Mouse (Mus musculus): ENCODE measurements around the gene Zfyve9. TPM values are rescaled to one million over a fixed set of nuclear protein-coding genes. Genes with fewer than 3 reads are reported as not detected.

Gene Zfyve9
- total RNA-seq, 2 experiments from 2014 or later = 26.1 to 28.5 TPM

DNA sequence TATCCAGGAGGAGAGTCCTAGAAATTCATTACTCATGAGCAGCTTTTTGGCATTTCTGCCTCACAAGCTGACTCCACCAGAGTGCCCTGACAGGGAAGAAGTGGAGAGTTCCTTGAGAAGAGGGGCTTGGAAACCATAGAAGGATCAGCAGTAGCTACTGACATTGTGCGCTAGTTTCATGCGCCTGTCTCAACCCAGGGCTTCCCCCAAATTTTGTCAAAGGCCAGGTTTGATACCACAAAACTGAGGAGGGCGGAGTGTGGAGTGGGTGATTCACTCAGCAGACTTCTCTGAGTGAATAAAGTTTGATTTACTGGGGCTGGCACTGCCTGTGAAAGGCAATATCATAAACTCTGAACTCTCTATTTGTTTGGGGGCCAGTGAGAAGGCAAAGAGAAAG, 171.9 kb downstream of the Zfyve9 start:
- no peak for DNase-seq

DNA sequence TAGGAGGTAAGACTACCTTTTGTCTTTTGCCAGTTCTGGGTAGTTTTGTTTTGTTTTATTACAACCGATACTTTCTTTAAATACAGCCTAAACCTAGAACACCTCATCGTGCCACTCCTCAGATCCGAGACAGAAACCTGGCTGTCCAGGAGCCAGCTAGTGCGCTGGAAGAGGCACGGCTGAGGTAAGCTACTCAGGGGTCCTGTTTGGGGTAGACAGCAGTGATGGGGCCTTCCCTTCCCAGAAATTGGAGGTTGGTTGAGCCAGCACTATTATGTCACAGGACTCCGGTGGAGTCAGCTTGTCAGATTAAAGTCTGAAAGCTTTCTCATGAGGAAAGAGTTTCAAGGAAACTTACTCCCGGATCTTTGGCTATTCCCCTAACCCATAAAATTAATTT, 178.7 kb downstream of the Zfyve9 start:
- DNase-seq = no peak

DNA sequence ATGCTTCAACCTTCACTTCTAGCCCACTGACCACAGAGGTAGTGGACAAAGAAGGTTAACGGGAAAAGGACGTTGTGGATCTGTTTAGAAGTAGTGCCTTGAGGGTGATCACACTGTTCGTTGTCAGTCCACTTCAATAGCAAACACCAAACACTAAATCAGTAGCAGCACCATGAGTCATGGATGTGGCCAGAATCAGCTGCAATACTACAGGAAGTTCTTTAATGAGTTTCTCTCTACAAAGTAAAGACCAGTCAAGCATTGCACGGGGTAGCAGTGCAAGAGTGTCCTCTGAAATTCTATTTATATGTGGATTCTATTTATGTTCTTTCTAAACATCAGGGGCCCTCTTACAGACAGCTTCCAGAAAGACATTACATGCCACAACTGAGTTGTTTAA, 182.3 kb downstream of the Zfyve9 start:
- DNase-seq = no peak

DNA sequence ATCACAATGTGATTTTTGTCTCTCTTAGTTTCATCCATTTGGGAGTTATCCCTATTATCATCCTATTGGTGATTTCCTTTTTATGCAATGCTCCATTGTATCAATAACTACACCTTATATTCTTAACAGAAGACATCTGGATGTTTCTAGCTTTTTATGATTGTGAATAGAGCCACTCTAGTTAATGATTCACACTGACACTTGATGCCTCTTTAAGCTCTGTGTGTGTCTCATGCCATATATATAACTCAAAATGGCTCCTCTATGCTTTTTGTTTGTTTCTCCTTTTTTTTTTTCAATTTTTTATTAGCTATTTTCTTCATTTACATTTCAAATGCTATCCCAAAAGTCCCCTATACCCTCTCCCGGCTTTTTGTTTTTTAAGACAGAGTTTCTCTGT, 184.8 kb downstream of the Zfyve9 start:
- DNase-seq = no peak

DNA sequence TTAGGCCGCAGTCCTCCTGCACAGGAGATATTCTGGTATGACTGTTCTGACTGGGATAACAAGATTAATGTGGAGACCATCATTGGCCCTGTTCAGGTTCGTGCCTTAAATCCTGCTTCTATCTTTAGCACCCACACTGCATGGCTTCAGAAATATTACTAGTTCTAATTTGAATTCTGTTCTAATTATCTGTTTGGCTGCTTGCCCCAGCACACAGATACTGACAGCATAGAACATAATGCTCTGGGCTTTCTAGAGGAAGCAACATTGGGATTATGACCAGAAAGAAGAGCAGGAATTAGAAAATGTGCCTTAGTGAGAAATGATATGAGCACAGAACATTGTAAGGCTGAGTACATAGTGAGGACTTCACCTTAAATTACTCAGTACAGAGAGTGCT, 187.2 kb downstream of the Zfyve9 start:
- DNase-seq = no peak

Other genes starting within 250 kb of the Zfyve9 start
- gene Prpf38a, start 201.5 kb downstream of the Zfyve9 start, total RNA-seq (2021) = 10 to 100 TPM; 25.1 to 27.6 TPM
- under 1 TPM; 0.33 to 0.81 TPM for gene Orc1, start 201.4 kb downstream of the Zfyve9 start, total RNA-seq (2021)
- 10 to 100 TPM; 20.0 to 24.8 TPM for gene Cc2d1b, start 160.9 kb downstream of the Zfyve9 start, total RNA-seq (2021)
- gene 3110021N24Rik, start 61.1 kb downstream of the Zfyve9 start, total RNA-seq (2021) = 1 to 10 TPM in 1 of 2 experiments, under 1 TPM in 1; 0.42 to 1.2 TPM
- gene Btf3l4, start 52.8 kb upstream of the Zfyve9 start, total RNA-seq (2021) = 10 to 100 TPM; 72.7 to 76.4 TPM
- gene Txndc12, start 53.8 kb upstream of the Zfyve9 start, total RNA-seq (2021) = 10 to 100 TPM; 26.8 to 27.3 TPM
- 10 to 100 TPM; 16.8 to 18.5 TPM for gene Kti12, start 67.0 kb upstream of the Zfyve9 start, total RNA-seq (2021)
- not detected for gene A730015C16Rik, start 67.8 kb upstream of the Zfyve9 start, total RNA-seq (2021)
- 1 to 10 TPM in 1 of 2 experiments, under 1 TPM in 1; 0.52 to 1.1 TPM for gene Rab3b, start 98.3 kb upstream of the Zfyve9 start, total RNA-seq (2021)
- gene Nrd1, start 219.9 kb upstream of the Zfyve9 start, total RNA-seq (2021) = 100 to 1,000 TPM in 1 of 2 experiments, 10 to 100 TPM in 1; 80.9 to 113 TPM

All from gastrocnemius, postnatal 10 days (tissue).